Mouse (Mus musculus) G1E (cell line): ENCODE data around the gene Rbbp5. TPM values are rescaled to one million over a fixed set of nuclear protein-coding genes. Genes with fewer than 3 reads are reported as not detected.

Source experiments
- ATAC-seq: 2 replicates; pipeline ENCODE4 v1.8.0; 2016; ENCODE audit warnings: mild to moderate bottlenecking; ENCODE audit not compliant: insufficient number of reproducible peaks, poor library complexity, low FRiP score, severe bottlenecking; ENCODE audit errors: extremely low read depth
- DNase-seq: peaks from one replicate; pipeline ENCODE4 v3.0.0; 2012; ENCODE audit warnings: low spot score
- H3K27me3 ChIP-seq: 2 replicates; pipeline ENCODE4 v1.6.1; 2012; ENCODE audit warnings: mild to moderate bottlenecking, low read length, inconsistent platforms; ENCODE audit not compliant: insufficient read depth
- H3K36me3 ChIP-seq: replicated peaks from 2 replicates; pipeline ENCODE3; 2012; ENCODE audit warnings: mild to moderate bottlenecking, inconsistent platforms
- H3K4me1 ChIP-seq: 2 replicates; pipeline ENCODE4 v1.6.1; 2012; ENCODE audit warnings: low read depth, low read length, inconsistent platforms, mixed read lengths; ENCODE audit not compliant: insufficient read depth
- H3K4me3 ChIP-seq: 2 replicates; pipeline ENCODE4 v1.5.1; 2012; ENCODE audit warnings: low read depth, mild to moderate bottlenecking, inconsistent platforms, low read length, moderate library complexity, mixed read lengths
- H3K9me3 ChIP-seq: replicated peaks from 2 replicates; pipeline ENCODE4 v1.6.1; 2012; ENCODE audit warnings: inconsistent platforms
- CTCF ChIP-seq: IDR thresholded peaks from 2 replicates; pipeline ENCODE4 v1.5.1; 2012; ENCODE audit warnings: low read depth, low read length, inconsistent platforms, mixed read lengths
- GATA1 ChIP-seq: IDR thresholded peaks from 2 replicates; pipeline ENCODE4 v1.6.1; 2012; ENCODE audit warnings: borderline replicate concordance, low read length, inconsistent platforms, mixed read lengths
- GATA2 ChIP-seq: IDR thresholded peaks from 2 replicates; pipeline ENCODE4 v1.6.1; 2012; ENCODE audit warnings: low read depth, low read length, inconsistent platforms, borderline replicate concordance
- POLR2AphosphoS5 ChIP-seq: IDR thresholded peaks from 2 replicates; pipeline ENCODE4 v1.6.1; 2012; ENCODE audit warnings: low read depth, low read length, inconsistent platforms; ENCODE audit not compliant: insufficient replicate concordance
- TAL1 ChIP-seq: conservative IDR thresholded peaks from 2 replicates; pipeline ENCODE4 v1.6.1; 2012; ENCODE audit warnings: low read depth, low read length, inconsistent platforms, mixed read lengths
- polyA plus RNA-seq: library from polyadenylated mRNA; stranded (reverse); fragments of >175 nt; gene quantifications from 2 replicates; pipeline ENCODE4 v1.2.3, GENCODE M21; 2012
- total RNA-seq, 2 experiments: library from RNA; stranded (forward) in 1 of 2; stranded (reverse) in 1 of 2; fragments of 200-1000 nt in 1 of 2; fragments of >200 nt in 1 of 2; fragmentation: Nextera tagmentation in 1 of 2; gene quantifications; 2 replicates each; pipeline ENCODE4 v1.2.3; 2014 to 2017

Rbbp5 gene
- total and polyA plus RNA-seq, 3 experiments, result 10.8 to 134 (median 93.4) TPM

DNA sequence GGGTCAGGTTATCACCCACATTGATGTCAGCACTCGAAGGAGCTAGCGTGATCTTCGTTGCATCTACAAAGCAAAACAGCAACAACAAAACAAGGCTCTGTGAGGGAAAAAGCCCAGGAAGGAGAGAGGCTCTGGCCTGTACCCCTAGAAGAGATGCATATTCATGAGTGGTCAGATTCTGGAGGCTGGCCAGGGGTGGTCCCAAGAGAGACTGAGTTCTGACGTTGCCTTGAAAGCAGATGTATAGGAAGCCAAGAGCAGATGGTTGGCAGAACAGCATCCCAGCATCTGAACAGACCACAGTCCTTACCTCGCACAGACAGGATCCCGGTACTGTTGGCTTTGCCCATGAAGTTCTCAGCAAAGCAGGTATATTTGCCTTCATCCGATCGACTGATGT, 45.9 kb downstream of the Rbbp5 start:
- no peak for TF ChIP-seq GATA2
- TF ChIP-seq POLR2AphosphoS5, result no peak
- no peak for TF ChIP-seq CTCF
- no peak for TF ChIP-seq GATA1
- TF ChIP-seq TAL1, result no peak
- H3K4me1 ChIP-seq, result peaks cover 8% of the 10 kb centered on the region; the same call in 1 of the 2 replicates
- no peaks in the 10 kb centered on the region for H3K9me3 ChIP-seq
- DNase-seq, result no peak
- H3K27me3 ChIP-seq, result peaks cover 61% of the 10 kb centered on the region
- H3K4me3 ChIP-seq, result no peak overlapping the region
- ATAC-seq, result no peak
- no peaks in the 10 kb centered on the region for H3K36me3 ChIP-seq

DNA sequence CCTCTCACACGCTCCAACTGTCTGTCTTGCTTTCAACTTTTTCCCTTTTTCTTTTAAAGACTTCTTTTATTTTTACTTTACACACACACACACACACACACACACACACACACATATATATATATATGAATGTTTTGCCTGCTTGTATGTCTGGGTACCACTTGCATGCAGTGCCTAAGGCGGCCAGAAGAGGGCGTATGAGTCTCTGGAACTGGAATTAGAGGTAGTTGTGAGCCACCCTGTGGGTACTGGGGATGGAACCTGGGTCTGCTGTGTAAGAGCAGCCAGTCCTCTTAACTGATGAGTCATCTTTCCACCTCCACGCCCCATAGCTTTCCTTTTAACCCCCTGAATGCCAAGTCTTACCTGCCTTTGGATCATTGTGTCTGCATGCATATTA, 46.8 kb downstream of the Rbbp5 start:
- no peaks in the 10 kb centered on the region for H3K36me3 ChIP-seq

GRCm38 (mm10) chr1:132525832-132526231, 48.7 kb downstream of the Rbbp5 start:
- H3K9me3 ChIP-seq, result no peaks in the 10 kb centered on the region
- peak; percentile 84 for TF ChIP-seq CTCF
- TF ChIP-seq GATA2, result no peak
- TF ChIP-seq POLR2AphosphoS5, result no peak
- H3K27me3 ChIP-seq, result peaks cover 60% of the 10 kb centered on the region
- H3K4me3 ChIP-seq, result no peak overlapping the region
- no peaks in the 10 kb centered on the region for H3K36me3 ChIP-seq
- ATAC-seq, result no peak; the same call in 1 of the 2 replicates
- H3K4me1 ChIP-seq, result peaks cover 8% of the 10 kb centered on the region
- DNase-seq, result peak; percentile 52

More for the DNA sequence above, 46.8 kb downstream of the Rbbp5 start:
- Histone ChIP-seq H3K4me1 (peaks cover 8% of the 10 kb centered on the region; the same call in 1 of the 2 replicates), H3K4me3 (no peak overlapping the region), H3K27me3 (peaks cover 61% of the 10 kb centered on the region), H3K9me3 (no peaks in the 10 kb centered on the region)
- TF ChIP-seq POLR2AphosphoS5 (no peak), CTCF (peak; percentile 65)
- ATAC-seq, result no peak
- DNase-seq, result no peak

- Histone ChIP-seq H3K9me3 (no peaks in the 10 kb centered on the region), H3K27me3 (peaks cover 54% of the 10 kb centered on the region), H3K4me3 (no peak overlapping the region), H3K4me1 (peaks cover 7% of the 10 kb centered on the region), H3K36me3 (no peaks in the 10 kb centered on the region)
- TF ChIP-seq GATA1, result no peak
- TF ChIP-seq TAL1, result no peak
- TF ChIP-seq CTCF, result no peak
- TF ChIP-seq POLR2AphosphoS5, result no peak
- no peak for TF ChIP-seq GATA2
- ATAC-seq, result no peak
- no peak for DNase-seq
These were observed 50.9 kb downstream of the Rbbp5 start for GRCm38 (mm10) chr1:132528071-132528470.

- DNase-seq (no peak), ATAC-seq (no peak)
- no peak overlapping the region for H3K4me3 ChIP-seq
- peaks cover 7% of the 10 kb centered on the region for H3K4me1 ChIP-seq
- TF ChIP-seq POLR2AphosphoS5, result no peak
- TF ChIP-seq TAL1, result no peak
- no peak for TF ChIP-seq GATA1
- TF ChIP-seq CTCF, result no peak
- TF ChIP-seq GATA2, result no peak
- peaks cover 53% of the 10 kb centered on the region for H3K27me3 ChIP-seq
- H3K36me3 ChIP-seq, result no peaks in the 10 kb centered on the region
- H3K9me3 ChIP-seq, result no peaks in the 10 kb centered on the region
These were observed 51.6 kb downstream of the Rbbp5 start for GRCm38 (mm10) chr1:132528647-132529334.

GRCm38 (mm10) chr1:132530631-132531191, 53.5 kb downstream of the Rbbp5 start:
- DNase-seq, result no peak
- H3K4me3 ChIP-seq, result no peak overlapping the region
- H3K36me3 ChIP-seq, result no peaks in the 10 kb centered on the region
- TF ChIP-seq GATA2 (no peak), CTCF (no peak), TAL1 (no peak), POLR2AphosphoS5 (no peak)
- no peaks in the 10 kb centered on the region for H3K9me3 ChIP-seq
- H3K4me1 ChIP-seq, result peaks cover 7% of the 10 kb centered on the region
- ATAC-seq, result no peak
- H3K27me3 ChIP-seq, result peaks cover 55% of the 10 kb centered on the region

GRCm38 (mm10) chr1:132532521-132532920, 55.4 kb downstream of the Rbbp5 start:
- no peak for TF ChIP-seq TAL1
- TF ChIP-seq POLR2AphosphoS5, result no peak
- no peak for TF ChIP-seq CTCF
- TF ChIP-seq GATA1, result no peak
- no peak for TF ChIP-seq GATA2
- Histone ChIP-seq H3K4me1 (peaks cover 7% of the 10 kb centered on the region), H3K27me3 (peaks cover 54% of the 10 kb centered on the region), H3K36me3 (no peaks in the 10 kb centered on the region), H3K9me3 (no peaks in the 10 kb centered on the region), H3K4me3 (no peak overlapping the region)
- no peak for DNase-seq
- ATAC-seq, result no peak
